ENCODE assay signal across 8 mouse cellular contexts in the genomic region with DNA sequence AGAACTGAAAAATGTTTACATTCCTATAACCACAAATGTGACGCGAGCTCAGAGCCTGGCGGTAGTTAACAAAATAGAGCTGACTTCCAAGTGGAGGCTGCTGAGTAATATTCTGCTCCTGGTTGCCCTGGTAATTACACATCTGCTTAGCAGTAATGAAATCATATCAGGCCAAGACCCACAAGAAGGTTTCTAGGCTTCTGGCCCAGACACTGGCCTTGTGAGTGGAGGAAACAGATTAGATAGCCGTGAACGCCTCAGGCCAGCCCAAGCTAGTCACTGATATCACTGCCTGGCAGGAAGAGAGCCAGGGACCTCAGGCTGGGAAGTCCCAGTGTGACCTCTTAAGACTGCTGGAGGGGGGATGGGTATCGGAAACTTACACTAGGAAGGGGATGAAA. TPM values are rescaled to one million over a fixed set of nuclear protein-coding genes. Genes with fewer than 3 reads are reported as not detected.
DNase-seq lines count a peak whose midpoint lies in the region; ATAC-seq and TF ChIP-seq lines count a peak whose summit lies in the region.

No protein-coding gene starts in this region.

- no peak overlapping the region for H3K9ac ChIP-seq in heart, embryonic 13.5 days

- POLR2A ChIA-PET in Patski (lab: Charles Lee) = interaction anchor here (1.0 kb wide), 1 partner anchor 29 kb away, joined by 3 read pairs; no protein-coding TSS in a partner anchor

- no peak overlapping the region for H3K4me3 ChIP-seq in heart, embryonic 13.5 days

- H3K27me3 ChIP-seq in Patski = no peaks in the 10 kb centered on the region
- H3K27me3 ChIP-seq in heart, embryonic 13.5 days (replicated peaks) = no peaks in the 10 kb centered on the region

- peak overlapping the region; percentile 22; the same call in 1 of the 2 replicates for H3K4me2 ChIP-seq in heart, embryonic 13.5 days

- no peak for TF ChIP-seq CTCF in Patski (IDR thresholded peaks at IDR 0.05)

- peak; percentile 39 for ATAC-seq in Patski
- peak; percentile 79 for ATAC-seq in heart, embryonic 13.5 days (ENCODE audit: extremely low read depth, insufficient number of reproducible peaks, low FRiP score, low TSS enrichment)

- peak overlapping the region; percentile 76 for H3K27ac ChIP-seq in heart, embryonic 13.5 days (replicated peaks)

- in situ Hi-C loops in Patski (cut with MboI; ENCODE audit: low pct_unique_long_range_greater_than_20kb) = no loop called here

- H3K4me1 ChIP-seq in heart, embryonic 13.5 days = peaks cover 44% of the 10 kb centered on the region

- H3K36me3 ChIP-seq in heart, embryonic 13.5 days = no peaks in the 10 kb centered on the region

- DNase-seq in Patski (ENCODE audit: low read depth, low spot score) = peak; percentile 65
- peak; percentile 72 for DNase-seq in embryo, embryonic 11 days
- peak; percentile 80 for DNase-seq in kidney, postnatal 10 days
- DNase-seq in lung, postnatal 4 days = peak; percentile 56 to 75
- DNase-seq in spleen, postnatal 4 days (ENCODE audit: low spot score in 2 of 2) = peak; percentile 51 to 73
- no peak for DNase-seq in right cerebral cortex, postnatal 36 days (ENCODE audit: low spot score in 2 of 2)
- DNase-seq in cerebellum, postnatal 25 days = no peak

- CTCF ChIA-PET in Patski (lab: Charles Lee) = interaction anchor here (0.8 to 3.0 kb wide), 2 partner anchors 9 to 12 kb away, joined by 3 to 18 read pairs; no protein-coding TSS in a partner anchor

- H3K9me3 ChIP-seq in heart, embryonic 13.5 days = no peaks in the 10 kb centered on the region

- 8% methylated on average over 6 of the region's 6 CpGs for WGBS in heart, embryonic 13.5 days

RNA-seq across cellular contexts. Expression of a gene that starts 27.6 kb away (rescaled TPM):
- 57.5 TPM for polyA plus RNA-seq in Patski (2021)
- 39.1 and 41.3 TPM in 2 replicates for polyA plus RNA-seq in heart, embryonic 13.5 days (2015; fragmentation: Nextera tagmentation; extraction: Ambion mirVana)

Comparison
In these comparisons a context has a peak if more than half of its experiments do, and no peak if none do; other contexts are left out.
1. DNase-seq: peak in Patski (single experiment), embryo, embryonic 11 days (single experiment), kidney, postnatal 10 days (single experiment), lung, postnatal 4 days (2 of 2) and spleen, postnatal 4 days (2 of 2); none in right cerebral cortex, postnatal 36 days (0 of 2) and cerebellum, postnatal 25 days (0 of 2).